Mouse (Mus musculus): ENCODE results near the gene Sec24b. TPM values are rescaled to one million over a fixed set of nuclear protein-coding genes. Genes with fewer than 3 reads are reported as not detected.

Sec24b gene
- total RNA-seq (2021): 10 to 100 TPM; 49.7 to 51.5 TPM
- long read RNA-seq, experiment 1, full-length matches to known transcripts: 5 of 33 reads
- long read RNA-seq, experiment 1, partial matches to known transcripts: 18 of 33 reads
- long read RNA-seq, experiment 1, other reads (novel, unspliced or antisense): 10 of 33 reads
- long read RNA-seq, experiment 2, full-length matches to known transcripts: 9 of 30 reads
- long read RNA-seq, experiment 2, partial matches to known transcripts: 14 of 30 reads
- long read RNA-seq, experiment 2, other reads (novel, unspliced or antisense): 7 of 30 reads

DNA sequence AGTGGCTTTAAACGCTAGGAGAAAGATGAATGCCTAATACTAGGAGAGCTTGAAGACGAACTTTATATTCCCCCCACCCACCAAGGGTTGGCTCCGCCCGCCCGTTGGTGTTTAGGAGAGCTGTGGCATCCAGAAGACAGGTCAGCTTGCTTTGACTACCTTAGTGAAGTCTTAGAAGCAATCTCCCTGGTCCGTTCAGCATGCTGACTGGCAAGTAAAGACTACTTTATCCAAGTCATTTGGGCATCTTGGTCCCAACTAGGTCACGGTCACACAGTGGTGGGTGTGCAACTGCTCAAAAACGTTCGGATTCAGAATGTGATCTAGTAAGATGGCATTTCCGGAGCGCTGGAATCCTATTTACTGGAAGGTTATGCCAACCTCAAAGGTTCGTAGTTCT lies at the start of gene Sec24b:
Sec24b (minus strand) TSS at position 273 of the 400 bp plus-strand sequence.
- DNase-seq (ENCODE audit: low spot score in 2 of 2): peak in 1 of 2 experiments; percentile 23

GRCm38 (mm10) chr3:130104471-130104870 lies 43.1 kb upstream of the Sec24b start:
- no peak for DNase-seq (ENCODE audit: low spot score in 2 of 2)

DNA sequence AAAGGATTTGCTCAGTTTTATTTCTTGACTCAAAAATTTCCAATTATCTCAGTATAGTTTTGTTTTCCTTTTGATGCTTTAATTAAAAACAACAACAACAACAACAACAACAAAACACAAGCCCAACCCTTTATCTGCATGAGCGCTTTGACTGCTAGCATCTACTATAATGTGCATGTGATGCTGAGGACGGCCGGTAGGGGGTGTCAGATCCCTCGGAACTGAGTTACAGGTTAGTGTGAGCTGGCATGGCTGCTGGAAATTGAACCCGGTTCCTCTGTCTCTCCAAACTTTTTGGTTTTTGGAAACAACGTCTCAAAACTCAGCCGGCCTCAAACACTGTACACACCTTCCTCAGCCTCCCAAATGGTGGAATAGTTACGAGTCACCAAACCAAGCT lies 42.1 kb upstream of the Sec24b start:
- DNase-seq (ENCODE audit: low spot score in 2 of 2): no peak

DNA sequence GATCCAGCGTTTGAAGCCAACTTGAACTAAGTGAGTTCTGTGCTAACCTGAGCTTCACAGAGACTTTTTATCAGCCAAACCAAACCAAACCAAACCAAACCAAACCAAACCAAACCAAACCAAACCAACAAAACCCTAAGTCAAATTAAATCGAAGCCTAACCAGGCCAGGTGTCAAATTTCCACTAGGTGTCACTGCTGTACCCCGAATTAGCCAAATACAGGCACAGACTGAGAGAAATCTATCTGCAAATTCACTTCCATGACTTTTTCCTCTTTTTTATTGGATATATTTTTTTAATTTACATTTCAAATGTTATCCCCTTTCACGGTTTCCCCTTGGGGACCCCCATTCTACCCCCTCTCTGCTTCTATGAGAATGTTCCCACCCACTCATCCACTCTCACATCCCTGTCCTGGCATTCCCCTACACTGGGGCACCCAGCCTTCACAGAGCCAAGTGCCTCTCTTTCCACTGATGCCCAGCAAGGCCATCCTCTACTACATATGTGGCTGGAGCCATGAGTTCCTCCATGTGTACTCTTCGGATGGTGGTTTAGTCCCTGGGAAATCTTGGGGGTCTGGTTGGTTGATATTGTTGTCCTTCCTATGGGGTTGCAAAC lies 33.9 kb upstream of the Sec24b start:
- DNase-seq (ENCODE audit: low spot score in 2 of 2): no peak

- DNase-seq (ENCODE audit: low spot score in 2 of 2): no peak
These were observed 32.9 kb upstream of the Sec24b start for GRCm38 (mm10) chr3:130094125-130094704.

GRCm38 (mm10) chr3:130090460-130090859 lies 29.1 kb upstream of the Sec24b start:
- DNase-seq (ENCODE audit: low spot score in 2 of 2): no peak

GRCm38 (mm10) chr3:130088654-130089053 lies 27.3 kb upstream of the Sec24b start:
- DNase-seq (ENCODE audit: low spot score in 2 of 2): no peak

- DNase-seq (ENCODE audit: low spot score in 2 of 2): no peak
These were observed 26.1 kb upstream of the Sec24b start for GRCm38 (mm10) chr3:130087466-130087865.

- DNase-seq (ENCODE audit: low spot score in 2 of 2): peak in 1 of 2 experiments; percentile 61
These were observed 25.2 kb upstream of the Sec24b start for GRCm38 (mm10) chr3:130086372-130087080.

GRCm38 (mm10) chr3:130083312-130083711 lies 22.0 kb upstream of the Sec24b start:
- no peak for DNase-seq (ENCODE audit: low spot score in 2 of 2)

GRCm38 (mm10) chr3:130080666-130081065 lies 19.3 kb upstream of the Sec24b start:
- no peak for DNase-seq (ENCODE audit: low spot score in 2 of 2)

DNA sequence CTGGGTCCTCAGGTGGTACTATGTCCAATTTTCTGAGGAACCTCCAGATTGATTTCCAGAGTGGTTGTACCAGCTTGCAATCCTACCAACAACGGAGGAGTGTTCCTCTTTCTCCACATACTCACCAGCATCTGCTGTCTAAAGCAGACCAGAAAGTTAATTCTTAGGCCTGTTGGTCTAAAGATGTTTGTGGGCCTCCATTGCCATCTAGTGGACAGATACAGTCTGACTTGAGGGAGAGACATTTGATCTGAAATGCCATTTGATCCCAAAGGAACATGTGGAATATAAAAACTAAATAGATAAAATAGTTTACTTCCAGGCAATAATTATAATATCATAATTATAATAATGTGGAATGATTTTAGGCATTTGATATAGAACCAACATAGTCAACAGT lies 18.4 kb upstream of the Sec24b start:
- peak in 1 of 2 experiments; percentile 51 for DNase-seq (ENCODE audit: low spot score in 2 of 2)

GRCm38 (mm10) chr3:130077291-130077690 lies 15.9 kb upstream of the Sec24b start:
- no peak for DNase-seq (ENCODE audit: low spot score in 2 of 2)

- DNase-seq (ENCODE audit: low spot score in 2 of 2): no peak
These were observed 14.4 kb upstream of the Sec24b start for GRCm38 (mm10) chr3:130075746-130076145.

GRCm38 (mm10) chr3:130073085-130073484 lies 11.7 kb upstream of the Sec24b start:
- DNase-seq (ENCODE audit: low spot score in 2 of 2): no peak

DNA sequence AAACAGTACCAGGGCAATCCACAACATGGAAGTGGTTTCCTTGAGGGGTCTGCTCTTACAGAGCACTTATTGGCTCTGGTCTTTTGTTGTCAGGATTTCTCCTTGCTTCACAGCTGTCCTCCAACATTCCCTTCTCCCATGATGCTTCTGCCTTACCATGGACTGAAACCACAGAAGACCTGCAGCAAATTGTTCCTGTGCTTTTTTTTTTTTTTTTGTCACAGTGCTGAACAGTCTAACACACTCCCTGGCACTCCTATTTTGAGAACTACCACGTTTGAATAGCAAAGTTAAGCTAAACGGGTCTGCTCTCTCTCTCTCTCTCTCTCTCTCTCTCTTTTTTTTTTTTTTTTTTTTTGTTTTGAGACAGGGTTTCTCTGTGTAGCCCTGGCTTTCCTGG lies 10.6 kb upstream of the Sec24b start:
- DNase-seq (ENCODE audit: low spot score in 2 of 2): no peak

GRCm38 (mm10) chr3:130060396-130061029 lies 840 bp downstream of the Sec24b start:
- peak; percentile 69 to 85 for DNase-seq (ENCODE audit: low spot score in 2 of 2)

DNA sequence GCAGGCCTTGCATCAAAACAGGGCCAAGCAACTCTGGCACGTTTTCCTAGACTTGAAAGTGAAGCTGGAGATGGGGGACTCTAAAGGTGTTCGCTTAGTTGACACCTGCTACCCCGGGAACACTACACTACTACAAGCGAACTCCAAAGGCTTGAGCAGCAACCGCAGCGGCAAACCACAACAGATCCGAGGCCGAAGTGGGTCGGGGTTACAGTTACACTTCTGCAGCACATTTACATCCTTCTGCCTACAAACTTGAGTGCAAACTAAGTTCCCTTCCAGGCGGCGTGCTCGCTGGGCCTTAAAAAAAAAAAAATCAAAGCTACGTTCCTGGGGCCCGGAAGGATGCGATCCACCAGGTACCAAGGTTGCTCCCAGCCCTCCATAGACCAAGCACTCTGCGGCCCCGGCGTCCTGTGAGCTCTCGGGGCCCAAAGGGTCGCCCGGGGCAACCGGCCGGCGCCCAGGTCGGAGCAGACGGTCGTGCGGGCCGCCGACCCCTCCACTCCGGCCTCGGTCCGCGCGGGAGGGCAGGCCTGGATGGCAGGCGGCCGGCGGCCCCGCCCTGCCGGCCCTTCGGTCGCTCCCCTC lies 1.5 kb downstream of the Sec24b start:
- DNase-seq (ENCODE audit: low spot score in 2 of 2): peak in 1 of 2 experiments; percentile 20

DNA sequence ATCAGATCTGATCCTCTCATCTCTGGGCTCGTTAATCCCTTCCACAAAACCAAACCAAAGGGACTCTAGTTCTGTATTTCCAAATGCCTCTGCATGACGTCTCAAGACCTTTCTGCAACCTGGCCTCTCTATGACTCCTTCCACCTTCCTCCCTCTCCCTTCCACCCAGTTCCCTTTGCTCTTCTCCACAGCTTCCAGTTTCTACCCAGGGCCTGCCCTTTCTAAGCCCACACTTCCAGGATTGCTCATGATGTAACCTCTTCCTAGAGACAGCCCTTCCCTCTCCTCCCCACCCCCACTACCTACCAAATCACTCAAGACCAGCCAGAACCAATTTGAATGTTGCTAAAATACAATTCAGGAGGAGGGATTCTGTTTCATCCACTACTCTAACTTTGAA lies 2.9 kb downstream of the Sec24b start:
- no peak for DNase-seq (ENCODE audit: low spot score in 2 of 2)

GRCm38 (mm10) chr3:130057569-130058345 lies 3.6 kb downstream of the Sec24b start:
- DNase-seq (ENCODE audit: low spot score in 2 of 2): no peak
